Mouse (Mus musculus) gastrocnemius, postnatal 36 days (tissue): ENCODE measurements around the gene Olfml2a. TPM values are rescaled to one million over a fixed set of nuclear protein-coding genes. Genes with fewer than 3 reads are reported as not detected.
"Not testable (repeated sequence)": the region's sequence is repeated elsewhere in the genome, so short reads cannot be mapped to it uniquely, and the experiment has no call there.

Experiments used
- DNase-seq, 2 experiments: peaks; one replicate each; pipeline ENCODE4 v3.0.0; 2022
- intact Hi-C: fragments of 180-260 bp; cut with DNase I; formaldehyde crosslinking; loops from one replicate; pipeline ENCODE4 v1.15.1; 2025
- total RNA-seq, 2 experiments: library from RNA; stranded (reverse); gene quantifications; 2 replicates each; pipeline ENCODE4 v1.2.3; 2021

The Olfml2a gene
- total RNA-seq, 2 experiments from 2014 or later: 5.3 to 6.1 TPM

DNA sequence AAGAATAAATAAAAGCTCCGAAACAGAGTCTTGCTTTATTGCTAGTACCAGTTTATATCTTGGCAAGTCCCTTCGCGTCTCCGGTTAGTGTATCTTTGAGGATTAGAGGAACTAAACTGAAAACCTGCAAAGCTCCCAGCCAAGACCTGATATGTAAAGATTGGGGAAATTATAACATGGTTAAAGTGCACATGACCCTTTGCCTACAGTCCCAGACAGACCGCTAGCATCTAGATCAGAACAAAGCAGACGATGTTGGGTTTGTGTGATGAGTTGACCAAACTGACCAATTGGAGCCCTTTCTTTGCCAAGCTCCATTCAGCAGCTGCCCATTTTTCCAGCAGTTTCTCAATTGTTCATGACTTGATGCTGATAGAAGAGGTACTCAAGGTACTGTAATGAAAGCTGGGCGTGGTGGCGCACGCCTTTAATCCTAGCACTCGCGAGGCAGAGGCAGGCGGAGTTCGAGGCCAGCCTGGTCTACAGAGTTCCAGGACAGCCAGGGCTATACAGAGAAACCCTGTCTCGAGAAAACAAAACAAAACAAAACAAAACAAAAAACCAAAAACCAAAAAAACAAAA lies 74.5 kb downstream of the Olfml2a start:
- no peak for DNase-seq
- intact Hi-C loops: no loop called here

DNA sequence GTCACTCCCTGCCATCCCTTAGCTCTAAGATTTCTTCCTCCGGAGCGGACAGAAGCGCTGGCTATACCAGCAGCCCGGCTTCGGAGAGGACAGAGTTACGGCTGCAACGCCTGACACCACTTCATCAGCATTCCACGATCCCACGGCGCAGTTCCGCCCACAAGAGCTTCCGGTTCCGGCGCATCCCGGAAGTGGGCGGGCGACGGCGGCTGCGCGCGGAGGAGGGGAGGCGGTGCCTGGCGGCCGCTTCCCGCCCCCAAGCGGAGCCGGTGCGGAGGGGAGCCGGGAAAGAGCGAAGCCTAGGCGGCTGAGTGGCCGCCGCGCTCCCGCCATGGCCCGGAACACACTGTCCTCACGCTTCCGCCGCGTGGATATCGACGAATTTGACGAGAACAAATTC lies 76.1 kb downstream of the Olfml2a start:
- peak; percentile 88 to 91 for DNase-seq
- intact Hi-C loops: no loop called here

DNA sequence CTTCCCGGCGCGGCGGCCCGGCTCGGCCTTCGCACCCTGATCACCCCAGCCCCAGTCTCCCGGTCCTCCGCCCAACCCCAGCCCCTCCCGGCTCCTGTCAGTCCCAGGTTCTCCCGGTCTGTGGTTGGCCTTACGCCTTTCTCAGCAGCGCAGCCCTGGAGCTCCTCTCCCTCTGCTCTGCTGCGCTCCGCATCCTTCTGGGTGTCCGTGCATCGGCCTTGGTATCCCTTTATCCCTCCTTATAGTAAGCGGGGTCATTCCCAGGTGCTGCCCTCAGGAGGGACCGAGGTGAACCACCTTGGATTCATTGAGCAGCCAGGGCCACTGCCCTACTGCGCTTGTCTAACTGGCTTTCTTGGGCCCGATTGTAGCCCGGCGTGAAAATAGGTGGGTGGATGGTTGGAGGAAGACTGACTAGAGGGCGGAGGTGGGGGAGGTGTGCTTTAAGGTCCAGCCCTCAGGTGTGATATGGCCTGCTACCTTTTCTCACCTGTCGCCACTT lies 76.6 kb downstream of the Olfml2a start:
- intact Hi-C loops: no loop called here
- no peak for DNase-seq

DNA sequence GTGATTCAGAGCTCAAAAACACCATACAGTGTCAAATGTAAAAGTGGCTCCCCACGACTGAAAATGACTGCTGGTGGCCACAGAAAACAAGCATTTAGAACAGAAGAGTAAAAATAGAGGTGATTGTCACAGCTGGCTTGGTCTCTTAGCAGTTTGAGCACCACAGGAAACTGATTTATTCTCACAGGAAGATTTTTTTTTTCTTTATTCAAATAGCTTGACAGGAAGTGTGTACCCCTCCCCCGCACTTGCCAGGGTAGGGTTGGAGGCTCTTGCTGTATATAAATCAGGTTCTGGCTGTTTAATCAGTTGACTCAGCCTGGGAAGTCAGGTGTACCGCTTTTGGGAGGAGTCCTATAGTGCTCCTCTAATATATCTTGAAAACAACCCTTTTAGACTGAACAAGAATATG lies 77.2 kb downstream of the Olfml2a start:
- DNase-seq: no peak
- intact Hi-C loops: no loop called here

DNA sequence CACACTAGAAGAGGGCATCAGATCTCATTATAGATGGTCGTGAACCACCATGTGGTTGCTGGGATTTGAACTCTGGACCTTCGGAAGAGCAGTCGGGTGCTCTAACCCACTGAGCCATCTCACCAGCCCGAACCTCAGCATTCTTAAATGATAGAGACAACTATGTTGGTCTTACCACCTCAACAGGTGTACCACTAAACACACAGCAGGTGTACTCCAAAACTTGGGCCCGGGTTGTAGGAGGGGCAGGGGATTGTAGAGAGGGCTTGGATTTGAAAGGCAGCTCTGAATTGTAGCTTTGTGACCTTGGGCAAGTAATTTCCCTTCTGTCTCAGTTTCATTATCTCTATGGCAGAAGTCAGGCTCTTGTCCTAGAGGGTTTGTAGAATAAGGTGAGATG lies 78.4 kb downstream of the Olfml2a start:
- intact Hi-C loops, DNase-seq: not testable (repeated sequence)

DNA sequence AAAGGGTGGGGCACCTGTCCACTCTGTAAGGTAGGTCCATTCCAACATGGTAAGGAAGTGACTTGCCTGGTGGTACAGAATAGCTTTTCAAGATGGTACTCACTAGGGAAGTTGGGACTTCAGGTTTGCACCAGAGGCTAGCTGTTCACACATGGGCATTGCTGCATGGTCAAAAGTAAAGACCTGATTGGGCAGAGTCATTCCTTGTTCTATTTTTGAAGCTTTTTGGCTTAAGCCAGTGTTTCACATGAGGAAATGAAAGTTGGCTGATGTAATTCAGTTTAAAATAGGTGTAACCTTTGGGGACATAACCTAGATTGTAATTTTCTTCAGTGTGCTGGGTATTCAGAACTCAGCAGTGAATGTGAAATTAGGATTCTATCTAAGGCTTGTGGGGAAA lies 79.5 kb downstream of the Olfml2a start:
- DNase-seq: no peak
- intact Hi-C loops: no loop called here

DNA sequence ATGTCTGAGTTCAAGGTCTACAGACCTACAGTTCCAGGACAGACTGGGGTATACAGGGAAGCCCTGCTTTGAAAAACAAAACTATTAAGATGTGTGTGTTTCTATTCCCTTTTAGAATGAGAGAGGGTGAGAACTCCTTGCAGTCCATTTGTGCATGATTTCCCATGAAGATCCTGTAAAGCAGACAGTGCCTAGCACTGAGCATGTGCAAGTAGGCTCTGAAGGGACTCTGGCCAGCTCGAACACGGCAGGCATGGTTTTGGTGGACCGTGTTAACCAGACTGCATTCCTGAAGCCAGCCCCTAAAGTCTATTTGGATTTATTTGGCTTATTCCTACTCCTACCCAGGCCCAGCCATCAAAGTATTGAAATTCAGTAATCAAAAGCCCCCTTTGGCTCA lies 80.2 kb downstream of the Olfml2a start:
- intact Hi-C loops: no loop called here
- no peak for DNase-seq

DNA sequence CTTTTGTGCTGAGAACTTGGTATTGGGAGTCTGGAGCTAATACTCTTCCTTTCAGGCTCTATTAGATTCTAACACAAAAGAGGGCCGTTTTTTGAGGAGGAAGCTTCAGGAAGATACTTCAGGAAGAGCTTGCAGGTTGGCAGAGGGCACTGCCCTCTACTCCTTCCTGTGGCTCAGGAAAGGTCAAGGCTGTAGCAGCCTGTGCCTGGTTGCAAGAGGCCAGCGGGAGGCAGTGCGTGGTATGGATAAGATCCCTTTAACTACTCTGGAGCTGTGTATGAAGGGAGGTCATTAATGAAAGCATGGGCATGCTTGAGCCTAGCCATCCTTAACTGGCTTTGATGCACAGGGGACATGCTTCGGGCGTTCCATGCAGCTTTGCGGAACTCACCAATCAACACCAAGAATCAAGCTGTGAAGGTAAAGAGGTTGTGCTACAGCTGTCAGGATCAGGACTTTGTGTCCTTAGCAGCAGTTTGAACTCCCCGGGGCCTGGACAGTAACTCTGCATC lies 81.0 kb downstream of the Olfml2a start:
- DNase-seq: no peak
- intact Hi-C loops: no loop called here

Other genes starting within 250 kb of the Olfml2a start
- not detected for gene Nr5a1, start 217.4 kb upstream of the Olfml2a start, total RNA-seq
- gene Nr6a1, start 4.3 kb upstream of the Olfml2a start, total RNA-seq: 1 to 10 TPM; 3.3 to 5.2 TPM
- gene Wdr38, start 65.5 kb downstream of the Olfml2a start, total RNA-seq: under 1 TPM; 0.17 to 0.31 TPM
- 100 to 1,000 TPM in 1 of 2 experiments, 10 to 100 TPM in 1; 94.7 to 101 TPM for gene Arpc5l, start 73.4 kb downstream of the Olfml2a start, total RNA-seq
- gene Rpl35, start 73.6 kb downstream of the Olfml2a start, total RNA-seq: 100 to 1,000 TPM; 216 to 254 TPM
- gene Golga1, start 133.6 kb downstream of the Olfml2a start, total RNA-seq: 10 to 100 TPM in 1 of 2 experiments, 1 to 10 TPM in 1; 9.0 to 11.0 TPM